Mouse (Mus musculus): ENCODE results near the gene 5830473C10Rik.

DNA sequence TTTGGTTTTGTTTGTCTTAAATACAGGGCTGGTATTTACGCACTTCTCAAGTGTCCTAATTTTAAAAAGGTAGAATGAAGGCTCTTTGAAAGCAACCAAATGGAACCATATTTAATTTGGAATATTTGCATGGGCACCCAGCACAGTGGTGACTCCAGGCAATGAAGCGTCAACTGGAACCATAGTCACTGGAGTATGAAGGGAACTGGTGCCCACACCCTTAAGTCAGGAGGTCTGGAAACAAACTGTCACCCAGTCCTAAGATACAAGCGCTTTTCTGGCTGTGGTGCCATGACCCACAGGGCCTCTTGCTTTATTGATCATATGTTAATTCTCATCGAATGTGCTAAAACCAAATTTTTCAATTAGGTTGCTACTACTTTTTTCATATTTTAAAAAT lies 66.5 kb downstream of the 5830473C10Rik start:
- no peak for TF ChIP-seq EP300 (optimal IDR thresholded peaks at IDR 0.05)
- TF ChIP-seq CTCF (IDR thresholded peaks at IDR 0.05; ENCODE audit: low read depth) = no peak
